Comparison of ENCODE assay signal across 24 mouse cellular contexts in genomic region chr9:79805426-79805825, GRCm38 (mm10). TPM values are rescaled to one million over a fixed set of nuclear protein-coding genes. Genes with fewer than 3 reads are reported as not detected.
DNase-seq lines count a peak whose midpoint lies in the region; ATAC-seq lines count a peak whose summit lies in the region.
"Had no signal": no experiment of that assay in that cellular context is flagged by ENCODE, and none has a peak within 500 bp of the region (broad histone marks: within the 10 kb centered on the region; RNA-seq: fewer than 3 reads in every experiment).

No protein-coding gene starts in this region.

- H3K4me2 ChIP-seq in kidney, embryonic 14.5 days (replicated peaks; ENCODE audit: low read depth, low read length), result no peak overlapping the region
- H3K4me2 ChIP-seq: embryonic facial prominence, embryonic 13.5 days; embryonic facial prominence, embryonic 15.5 days; forebrain, embryonic 13.5 days; forebrain, embryonic 15.5 days had no signal

- no peak for ATAC-seq in kidney, embryonic 14.5 days (ENCODE audit: low FRiP score, low TSS enrichment)
- ATAC-seq: forebrain, embryonic 13.5 days; forebrain, embryonic 15.5 days had no signal

- no peaks in the 10 kb centered on the region for H3K27me3 ChIP-seq in kidney, embryonic 14.5 days (ENCODE audit: control insufficient read depth, insufficient read depth, low read length)
- H3K27me3 ChIP-seq: embryonic facial prominence, embryonic 13.5 days; embryonic facial prominence, embryonic 15.5 days; forebrain, embryonic 13.5 days; forebrain, embryonic 15.5 days had no signal

- H3K27ac ChIP-seq in kidney, embryonic 14.5 days (ENCODE audit: low read depth, low read length), result no peak overlapping the region
- H3K27ac ChIP-seq: embryonic facial prominence, embryonic 13.5 days; embryonic facial prominence, embryonic 15.5 days; forebrain, embryonic 10.5 days; forebrain, embryonic 13.5 days; forebrain, embryonic 15.5 days had no signal

- H3K36me3 ChIP-seq in kidney, embryonic 14.5 days (ENCODE audit: control insufficient read depth, insufficient read depth, low read length), result no peaks in the 10 kb centered on the region
- H3K36me3 ChIP-seq: embryonic facial prominence, embryonic 13.5 days; embryonic facial prominence, embryonic 15.5 days; forebrain, embryonic 10.5 days; forebrain, embryonic 15.5 days had no signal

- no peaks in the 10 kb centered on the region for H3K4me1 ChIP-seq in kidney, embryonic 14.5 days (ENCODE audit: control insufficient read depth, insufficient read depth, low read length)
- H3K4me1 ChIP-seq: embryonic facial prominence, embryonic 13.5 days; forebrain, embryonic 15.5 days had no signal

- H3K9me3 ChIP-seq in kidney, embryonic 14.5 days (ENCODE audit: control insufficient read depth, low read length), result no peaks in the 10 kb centered on the region
- H3K9me3 ChIP-seq: embryonic facial prominence, embryonic 13.5 days; embryonic facial prominence, embryonic 15.5 days; forebrain, embryonic 10.5 days; forebrain, embryonic 13.5 days; forebrain, embryonic 15.5 days had no signal

- WGBS in kidney, embryonic 14.5 days, result 87% methylated on average over 10 of the region's 10 CpGs

- no peak overlapping the region for H3K9ac ChIP-seq in kidney, embryonic 14.5 days (ENCODE audit: low read depth, low read length)
- H3K9ac ChIP-seq: embryonic facial prominence, embryonic 13.5 days; embryonic facial prominence, embryonic 15.5 days; forebrain, embryonic 13.5 days; forebrain, embryonic 15.5 days had no signal

- DNase-seq in kidney, adult 11 months, result peak; percentile 9
- DNase-seq in kidney, adult 18-20 months, result no peak
- DNase-seq in kidney, adult 8-10 months, result peak; percentile 21 to 35
- peak; percentile 25 to 34 for DNase-seq in kidney, postnatal 36 days
- DNase-seq in kidney, postnatal 14 days, result no peak
- no peak for DNase-seq in spleen, postnatal 36 days (ENCODE audit: low spot score in 2 of 2)
- DNase-seq: adrenal gland, adult 2 months; adrenal gland, postnatal 10 days; adrenal gland, postnatal 25 days; B cell, adult 2 months; cerebellum, adult 11 months; cerebellum, adult 18-20 months; cerebellum, adult 8-10 months; cerebellum, adult 9-11 months; cerebellum, postnatal 14 days; cerebellum, postnatal 36 days; embryo, embryonic 11 days had no signal

- H3K4me3 ChIP-seq in kidney, embryonic 14.5 days (ENCODE audit: low read length), result no peak overlapping the region
- H3K4me3 ChIP-seq: embryonic facial prominence, embryonic 13.5 days; embryonic facial prominence, embryonic 15.5 days; erythroblast, embryonic 14.5 days; forebrain, embryonic 10.5 days; forebrain, embryonic 13.5 days; forebrain, embryonic 15.5 days had no signal

RNA-seq across cellular contexts. Expression of gene Tmem30a, which starts 12.1 kb away (rescaled TPM):
- polyA plus RNA-seq in kidney, embryonic 14.5 days (2014; fragmentation: Nextera tagmentation; extraction: Ambion mirVana), result 48.4 and 79.7 TPM in 2 replicates

RNA-seq across cellular contexts. Expression of gene Cox7a2, which starts 45.7 kb away (rescaled TPM):
- polyA plus RNA-seq in kidney, embryonic 14.5 days (2014; fragmentation: Nextera tagmentation; extraction: Ambion mirVana), result 669 and 936 TPM in 2 replicates

Comparison
In these comparisons a context has a peak if more than half of its experiments do, and no peak if none do; other contexts are left out.
1. DNase-seq: peak in kidney, adult 11 months (single experiment), kidney, adult 8-10 months (2 of 2) and kidney, postnatal 36 days (2 of 2); none in kidney, adult 18-20 months (single experiment), kidney, postnatal 14 days (single experiment) and spleen, postnatal 36 days (0 of 2).